Mouse (Mus musculus): ENCODE measurements around the gene Ren1.
"Not testable (repeated sequence)": the region's sequence is repeated elsewhere in the genome, so short reads cannot be mapped to it uniquely, and the experiment has no call there.

Gene Ren1

DNA sequence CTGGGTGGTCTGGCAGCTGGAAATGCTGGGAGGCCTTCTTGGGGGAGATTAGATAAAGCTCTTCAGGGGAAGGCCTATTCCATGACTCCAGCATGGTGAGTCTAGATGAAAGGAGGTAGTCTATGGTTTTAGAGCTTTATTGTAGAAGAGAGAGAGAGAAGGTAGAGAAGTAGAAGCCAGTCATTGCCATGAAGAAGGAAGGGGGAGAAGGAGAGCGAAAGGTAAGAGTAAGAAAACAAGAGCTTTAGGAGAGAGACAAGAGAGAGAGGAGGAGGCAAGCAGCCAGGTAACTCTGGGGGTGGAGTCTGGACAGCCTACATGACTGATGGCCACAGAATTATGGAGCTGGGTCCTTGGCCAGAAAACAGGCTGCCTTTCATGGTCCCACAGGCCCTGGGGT lies at the start of gene Ren1:
Gene Ren1, plus strand, starts transcription at position 301 of the 400 bp plus-strand sequence.
- no peak for DNase-seq (ENCODE audit: low read depth, low spot score)

DNA sequence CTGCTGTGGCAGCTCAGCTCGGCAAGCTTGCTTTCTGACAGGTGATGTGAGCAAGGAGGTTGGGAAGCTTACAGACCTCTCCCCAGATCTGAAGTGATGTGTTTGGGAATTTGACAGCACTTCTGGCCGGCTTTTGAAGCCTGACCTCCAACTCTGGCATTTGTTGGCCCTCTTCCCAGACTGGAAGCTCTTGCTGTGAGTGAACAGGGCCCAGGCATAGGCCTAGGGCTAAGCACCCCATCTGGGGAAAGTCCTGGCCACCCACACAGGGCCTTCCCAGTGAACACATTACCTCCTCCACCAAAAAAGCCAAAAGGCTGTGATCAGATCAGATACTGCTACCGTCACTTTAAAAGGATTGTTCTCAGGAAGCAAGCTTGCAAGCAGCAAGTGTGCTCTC lies 47.8 kb upstream of the Ren1 start:
- no peak for DNase-seq (ENCODE audit: low read depth, low spot score)

DNA sequence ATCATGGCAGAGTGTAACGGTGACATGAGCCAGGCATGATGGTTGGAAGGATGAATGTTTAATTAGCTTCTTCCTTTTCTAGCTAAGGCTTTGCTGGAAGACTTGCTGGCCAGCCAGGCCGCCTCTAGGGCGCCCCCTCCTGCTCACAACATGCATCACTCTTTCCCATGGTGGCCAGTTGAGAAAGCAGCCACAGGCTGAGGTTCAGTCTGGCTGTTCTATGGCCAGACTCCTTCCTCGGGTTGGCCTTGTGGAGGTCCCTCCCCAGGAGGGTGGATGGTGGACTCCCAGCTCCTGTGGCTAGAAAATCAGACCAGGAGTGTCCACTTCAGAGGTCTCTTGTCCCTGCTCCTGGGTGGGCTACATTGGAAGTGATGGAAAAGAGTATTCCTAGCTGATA lies 43.5 kb upstream of the Ren1 start:
- no peak for DNase-seq (ENCODE audit: low read depth, low spot score)

DNA sequence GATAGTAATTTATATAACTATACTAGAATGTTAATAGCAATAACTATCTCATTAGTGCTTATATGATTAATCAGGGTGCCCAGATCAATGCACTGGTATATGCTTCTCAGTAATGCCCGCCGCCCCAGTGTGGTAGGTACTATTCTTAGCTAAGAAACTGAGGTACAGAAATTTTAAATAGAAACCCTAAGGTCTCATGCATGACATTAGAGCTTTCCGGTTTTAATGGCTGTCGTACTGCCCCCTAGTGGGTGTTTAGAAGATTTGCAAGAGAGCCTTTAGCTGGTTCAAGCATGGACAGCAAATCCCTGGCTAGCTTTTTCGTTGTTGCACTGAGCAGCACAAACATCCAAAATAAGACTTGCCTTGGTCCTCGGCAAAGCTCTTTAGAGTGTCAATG lies 43.0 kb upstream of the Ren1 start:
- no peak for DNase-seq (ENCODE audit: low read depth, low spot score)

DNA sequence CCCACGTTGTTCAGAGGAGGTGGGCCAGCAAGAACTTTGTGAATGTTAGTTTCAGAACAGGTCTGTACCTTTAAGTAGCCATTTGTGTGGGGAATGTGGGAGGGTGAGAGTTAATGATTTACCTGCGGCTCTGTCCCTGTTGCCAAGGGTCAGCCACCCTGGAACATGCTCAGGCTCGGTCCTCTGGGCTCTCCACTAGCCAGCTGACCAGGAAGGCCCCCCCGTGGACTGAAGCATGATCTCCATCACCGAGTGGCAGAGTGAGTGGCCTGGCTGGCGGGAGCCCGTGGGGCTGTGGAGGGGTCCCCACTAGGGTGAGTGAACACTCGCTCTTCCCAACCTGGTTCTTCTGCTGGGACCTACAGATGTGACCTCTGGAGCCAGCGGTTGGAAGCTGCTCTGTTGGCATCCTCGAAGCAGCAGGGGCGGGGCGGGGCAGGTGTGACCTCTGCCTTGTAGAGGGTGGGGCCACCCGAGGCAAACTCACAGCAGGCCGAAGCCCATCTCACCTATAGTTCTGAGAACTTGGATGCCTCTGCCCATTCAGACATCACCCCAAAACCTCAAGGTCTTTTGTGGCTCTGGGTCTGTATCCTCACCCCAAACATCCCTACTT lies 40.5 kb upstream of the Ren1 start, which contains the start of gene Golt1a:
Gene Golt1a, plus strand, starts transcription at position 149 of the 616 bp plus-strand sequence.
- no peak for DNase-seq (ENCODE audit: low read depth, low spot score)

DNA sequence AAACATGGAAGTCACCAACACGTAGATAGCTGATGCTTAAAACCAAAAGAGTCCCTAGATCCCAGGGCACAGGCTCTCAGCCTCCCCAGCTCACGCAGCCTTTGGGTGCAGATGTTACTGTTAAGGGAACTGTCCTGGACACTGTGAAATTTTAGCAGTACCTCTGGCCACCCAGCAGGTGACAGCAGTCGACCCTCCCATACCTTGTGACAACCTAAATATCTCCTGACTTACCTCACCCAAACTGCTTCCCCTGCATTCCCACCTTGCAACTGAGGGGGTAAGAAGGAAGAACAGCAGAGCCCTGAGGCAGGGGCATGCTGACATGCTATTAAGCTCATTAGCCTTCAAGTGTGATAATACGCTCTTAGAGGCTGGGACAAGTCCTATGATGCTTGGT lies 39.1 kb upstream of the Ren1 start:
- no peak for DNase-seq (ENCODE audit: low read depth, low spot score)

DNA sequence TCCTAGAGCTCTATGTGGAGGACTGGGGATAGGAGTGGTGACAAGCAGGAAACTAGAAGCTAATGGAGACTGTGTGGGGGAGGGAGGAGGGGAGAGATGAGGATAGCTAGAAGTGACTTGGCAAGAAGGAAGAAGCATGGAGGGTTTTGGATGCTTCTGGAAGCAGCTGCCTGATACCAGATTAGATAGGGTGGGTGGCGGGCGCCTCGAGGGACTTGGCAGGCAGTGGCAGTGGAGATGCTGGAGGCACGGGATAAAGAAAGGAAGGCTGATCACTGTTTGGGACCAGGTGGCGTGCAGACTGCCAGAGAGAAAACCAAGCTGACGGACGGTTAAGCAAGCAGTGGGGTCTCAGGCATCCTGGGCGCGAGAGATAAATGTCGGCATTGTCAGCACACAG lies 38.4 kb upstream of the Ren1 start:
- DNase-seq (ENCODE audit: low read depth, low spot score) = no peak

DNA sequence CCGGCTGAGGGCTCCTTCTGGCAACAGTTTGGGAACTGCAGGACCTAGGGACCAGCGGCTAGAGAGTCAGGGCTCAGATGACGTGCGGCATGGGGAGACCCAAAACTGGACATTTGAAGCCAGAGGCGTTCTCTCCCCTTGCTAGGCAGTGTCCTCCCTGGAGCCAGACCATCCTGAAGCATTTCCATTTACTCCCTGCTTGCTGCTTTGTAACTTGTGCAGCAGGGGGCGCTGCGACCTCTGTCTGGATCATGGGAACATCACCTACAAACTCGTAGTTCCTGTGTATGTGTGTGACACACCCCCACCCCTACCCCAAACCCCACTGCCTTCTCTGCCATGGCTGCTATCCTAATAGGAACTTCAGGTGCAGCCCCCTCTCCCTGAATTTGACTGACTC lies 35.9 kb upstream of the Ren1 start:
- DNase-seq (ENCODE audit: low read depth, low spot score) = peak; percentile 61

DNA sequence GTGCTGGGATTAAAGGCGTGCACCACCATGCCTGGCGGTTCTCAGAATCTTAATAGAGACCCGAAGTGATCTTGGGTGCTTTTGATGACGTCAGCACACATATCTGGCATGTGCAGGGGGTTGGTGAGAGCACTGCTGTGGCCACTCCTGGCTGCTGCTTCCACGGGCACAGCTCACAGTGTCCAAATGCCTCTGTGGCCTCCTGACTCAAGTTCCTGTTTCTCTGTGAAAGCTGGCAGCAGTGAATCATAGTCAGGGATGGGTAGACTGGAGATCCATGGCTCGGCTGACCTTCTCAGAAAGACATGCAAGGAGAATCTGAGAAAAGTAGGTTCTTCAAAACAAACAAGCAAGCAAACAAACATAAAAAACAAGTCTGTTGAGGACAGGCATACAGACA lies 34.5 kb upstream of the Ren1 start:
- DNase-seq (ENCODE audit: low read depth, low spot score) = no peak

DNA sequence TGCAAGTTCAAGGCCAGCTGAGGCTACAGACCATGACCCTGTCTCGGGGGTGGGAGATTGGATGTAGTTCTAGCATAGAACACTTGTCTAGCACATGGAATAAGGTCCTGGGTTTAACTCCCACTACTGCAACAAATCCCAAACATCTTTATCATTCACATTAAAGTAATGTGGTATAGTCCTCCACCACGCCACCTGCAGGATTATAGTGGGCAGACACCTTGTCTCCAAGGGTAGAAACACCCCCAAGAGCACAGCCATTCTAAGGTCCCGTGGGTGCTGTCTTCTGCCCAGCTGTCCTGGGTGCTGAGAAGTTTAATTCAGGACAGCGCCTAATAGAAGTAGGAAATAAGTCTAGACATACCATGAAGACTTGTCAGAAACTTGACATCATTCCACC lies 33.7 kb upstream of the Ren1 start:
- no peak for DNase-seq (ENCODE audit: low read depth, low spot score)

DNA sequence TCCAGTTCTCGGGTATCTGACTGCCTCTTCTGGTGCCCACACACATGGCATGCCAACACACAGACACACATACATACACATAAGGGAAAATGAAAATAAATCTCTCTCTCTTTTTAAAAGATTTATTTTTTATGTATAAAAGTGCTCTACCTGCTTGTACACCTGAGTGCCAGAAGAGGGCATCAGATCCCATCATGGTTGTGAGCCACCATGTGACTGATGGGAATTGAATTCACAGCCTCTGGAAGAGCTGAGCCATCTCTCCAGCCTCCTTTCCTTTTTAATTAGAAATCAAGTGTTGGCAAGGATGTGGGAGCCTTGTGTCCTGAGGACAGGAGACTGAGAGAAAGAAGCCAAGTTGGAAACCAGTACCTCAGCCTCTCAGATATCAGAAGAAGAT lies 33.2 kb upstream of the Ren1 start:
- no peak for DNase-seq (ENCODE audit: low read depth, low spot score)

DNA sequence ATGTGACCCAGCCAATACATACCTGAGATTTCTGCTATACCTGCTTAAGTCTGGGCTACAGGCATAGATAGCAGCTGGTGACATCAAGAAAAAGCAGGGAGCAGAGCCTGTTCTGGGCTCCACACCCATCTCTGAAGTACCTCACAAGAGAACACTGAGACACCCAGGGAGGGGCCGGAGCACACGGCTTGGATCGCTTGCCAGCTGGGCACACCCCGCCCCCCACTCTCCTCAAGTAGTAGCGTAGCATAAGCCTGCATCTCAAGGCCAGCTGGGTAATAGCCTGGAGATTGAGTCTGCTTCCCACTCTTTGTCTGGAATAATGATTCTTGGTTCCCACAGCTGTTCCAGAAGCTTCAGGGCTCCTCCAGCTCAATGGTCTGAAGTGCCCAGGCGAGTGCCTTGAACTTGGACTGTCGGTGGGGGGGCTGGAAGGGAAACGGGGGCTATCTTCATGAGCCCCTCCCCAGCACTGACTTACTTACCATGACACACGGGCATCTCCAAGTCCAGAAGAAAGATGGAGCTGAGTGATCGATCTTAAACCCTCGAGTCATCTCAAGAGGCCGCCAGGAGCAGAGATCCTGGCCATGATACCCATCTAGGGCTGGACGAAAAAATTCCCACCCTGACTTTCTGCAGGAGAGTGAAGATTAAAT lies 28.9 kb upstream of the Ren1 start, which contains the start of gene Kiss1:
Gene Kiss1, plus strand, starts transcription at position 609 of the 659 bp plus-strand sequence.
- no peak for DNase-seq (ENCODE audit: low read depth, low spot score)

DNA sequence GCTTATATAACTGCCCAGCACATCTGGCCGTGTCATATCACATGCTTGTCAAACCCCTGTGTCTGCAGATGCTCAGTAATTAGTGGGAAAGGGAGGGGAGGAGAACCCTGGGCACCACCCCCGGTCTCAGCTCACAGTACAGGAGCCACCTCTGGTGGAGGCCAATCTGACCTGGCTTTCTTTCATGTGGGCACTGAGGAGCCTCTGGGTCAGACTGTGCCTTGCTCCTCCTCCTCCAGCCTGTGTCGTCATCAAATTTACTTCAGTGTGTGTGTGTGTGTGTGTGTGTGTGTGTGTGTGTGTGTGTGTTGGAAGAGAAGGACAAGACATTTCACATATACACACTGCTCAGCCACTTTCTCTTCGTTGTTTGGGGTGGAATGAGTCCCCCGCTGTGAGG lies 27.0 kb upstream of the Ren1 start:
- no peak for DNase-seq (ENCODE audit: low read depth, low spot score)

DNA sequence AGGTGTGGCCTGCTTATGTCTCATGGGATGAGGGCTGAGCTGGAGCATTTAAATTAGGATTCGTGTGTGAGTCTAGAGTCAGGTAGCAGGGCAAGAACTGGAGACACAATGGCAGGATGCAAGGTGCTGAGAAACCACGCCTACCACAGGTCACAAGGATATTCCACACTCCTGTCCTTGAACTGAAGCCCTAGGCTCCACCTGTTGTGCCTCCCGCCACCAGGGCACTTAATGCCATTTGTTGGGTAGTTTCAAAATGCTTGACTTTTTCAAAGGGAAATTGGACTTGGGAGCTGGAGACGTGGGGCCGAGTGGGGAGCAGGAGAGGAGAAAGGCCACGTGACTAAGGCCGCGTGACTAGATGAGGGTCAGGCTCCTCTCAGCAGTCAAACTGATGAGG lies 24.4 kb upstream of the Ren1 start:
- no peak for DNase-seq (ENCODE audit: low read depth, low spot score)

DNA sequence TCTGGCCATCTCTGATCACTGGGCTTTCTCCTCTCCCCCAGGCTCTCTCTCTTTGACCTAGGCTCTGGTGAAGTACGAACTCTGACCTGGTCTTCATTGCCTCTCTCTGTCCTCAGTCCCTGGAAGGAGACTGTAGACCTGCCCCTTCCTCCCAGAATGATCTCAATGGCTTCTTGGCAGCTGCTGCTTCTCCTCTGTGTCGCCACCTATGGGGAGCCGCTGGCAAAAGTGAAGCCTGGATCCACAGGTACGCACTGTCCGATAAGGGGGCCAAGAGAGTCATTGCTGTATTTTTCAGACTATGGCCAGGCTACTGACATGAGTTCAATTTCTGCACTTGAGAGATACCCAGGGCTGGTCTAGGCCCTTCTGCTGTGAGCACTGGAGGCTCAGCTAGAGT lies 23.2 kb upstream of the Ren1 start:
- no peak for DNase-seq (ENCODE audit: low read depth, low spot score)

DNA sequence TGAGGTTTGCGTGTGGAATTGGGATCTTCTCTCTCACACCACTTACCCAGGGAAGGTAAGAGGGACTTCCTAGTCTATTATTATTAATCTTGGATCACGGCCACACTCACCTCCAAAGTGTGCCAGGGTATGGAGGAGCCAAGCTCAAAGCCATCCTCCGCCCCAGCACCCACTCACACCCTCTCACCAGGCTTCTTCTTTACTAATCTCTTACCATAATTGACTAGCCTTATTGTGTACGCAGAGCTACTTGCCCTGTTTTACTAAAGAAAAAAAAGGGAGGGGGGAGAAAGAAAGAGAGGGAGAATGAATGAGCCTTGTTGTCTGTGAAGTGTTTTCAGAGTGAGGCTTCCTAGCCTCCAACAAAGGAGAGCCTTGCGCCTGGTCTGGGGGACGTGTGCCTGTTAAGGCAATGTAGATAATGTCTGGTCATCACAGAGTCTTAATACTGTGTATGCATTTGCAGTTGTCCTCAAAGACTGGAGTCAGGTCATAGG lies 22.0 kb upstream of the Ren1 start:
- no peak for DNase-seq (ENCODE audit: low read depth, low spot score)

DNA sequence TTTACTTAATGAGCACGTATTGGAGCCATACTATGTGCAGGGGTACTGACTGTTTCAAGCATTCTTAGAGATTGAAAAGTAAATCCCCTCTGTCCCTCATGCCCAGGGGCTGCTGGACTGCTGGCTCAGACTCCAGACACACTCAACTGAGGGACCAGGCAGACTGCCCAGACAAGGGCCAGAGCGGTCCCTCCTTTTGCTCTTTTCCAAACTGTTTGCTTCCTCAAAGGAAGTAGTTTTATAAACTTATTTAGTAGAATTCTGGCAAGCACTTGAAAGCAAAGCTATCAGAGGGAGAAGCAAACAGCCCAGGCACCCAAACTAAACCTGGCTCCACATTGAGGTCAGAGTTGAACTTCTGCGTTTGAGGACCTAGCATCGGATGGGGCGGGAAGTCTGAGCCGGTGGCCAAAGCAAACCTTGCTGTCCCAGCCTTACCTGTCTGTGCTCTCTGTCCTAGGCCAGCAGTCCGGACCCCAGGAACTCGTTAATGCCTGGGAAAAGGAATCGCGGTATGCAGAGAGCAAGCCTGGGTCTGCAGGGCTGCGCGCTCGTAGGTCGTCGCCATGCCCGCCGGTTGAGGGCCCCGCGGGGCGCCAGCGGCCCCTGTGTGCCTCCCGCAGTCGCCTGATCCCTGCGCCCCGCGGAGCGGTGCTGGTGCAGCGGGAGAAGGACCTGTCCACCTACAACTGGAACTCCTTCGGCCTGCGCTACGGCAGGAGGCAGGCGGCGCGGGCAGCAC lies 21.2 kb upstream of the Ren1 start:
- no peak for DNase-seq (ENCODE audit: low read depth, low spot score)

DNA sequence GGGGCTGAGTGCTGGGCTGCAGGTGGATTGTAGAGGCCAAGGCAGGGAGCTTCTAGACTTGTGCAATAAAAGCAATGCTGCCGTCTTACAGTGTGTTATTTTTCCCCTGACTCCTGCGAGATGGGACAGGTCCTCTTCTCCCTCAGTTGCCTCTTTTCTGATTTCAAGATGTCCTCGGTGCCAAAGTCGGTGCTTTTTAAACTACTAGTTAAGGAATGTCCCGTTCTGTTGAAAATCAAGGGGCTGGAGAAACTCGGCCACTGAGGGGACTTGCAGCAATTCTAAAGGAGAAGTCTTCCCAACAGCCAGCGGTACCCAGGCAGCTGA lies 20.7 kb upstream of the Ren1 start:
- no peak for DNase-seq (ENCODE audit: low read depth, low spot score)

DNA sequence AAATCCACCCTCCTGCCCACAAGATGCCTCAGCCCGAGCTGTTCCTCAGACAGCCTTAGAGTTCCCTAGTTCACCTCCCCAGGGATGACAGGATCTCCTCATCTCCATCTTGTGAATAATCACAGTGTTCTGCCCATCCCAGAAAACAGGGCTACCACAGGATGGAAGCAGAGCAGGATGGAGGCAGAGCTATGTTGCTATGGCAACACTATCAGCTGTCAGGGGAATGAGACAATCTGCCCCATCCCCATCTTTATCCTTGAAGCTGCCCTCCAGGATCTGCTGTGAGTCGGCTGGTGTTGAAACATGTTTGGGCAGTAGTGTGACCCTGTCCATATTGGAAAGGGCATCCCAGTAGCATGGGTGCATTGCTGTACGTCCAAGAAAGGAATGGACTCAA lies 19.2 kb upstream of the Ren1 start:
- DNase-seq (ENCODE audit: low read depth, low spot score) = no peak

DNA sequence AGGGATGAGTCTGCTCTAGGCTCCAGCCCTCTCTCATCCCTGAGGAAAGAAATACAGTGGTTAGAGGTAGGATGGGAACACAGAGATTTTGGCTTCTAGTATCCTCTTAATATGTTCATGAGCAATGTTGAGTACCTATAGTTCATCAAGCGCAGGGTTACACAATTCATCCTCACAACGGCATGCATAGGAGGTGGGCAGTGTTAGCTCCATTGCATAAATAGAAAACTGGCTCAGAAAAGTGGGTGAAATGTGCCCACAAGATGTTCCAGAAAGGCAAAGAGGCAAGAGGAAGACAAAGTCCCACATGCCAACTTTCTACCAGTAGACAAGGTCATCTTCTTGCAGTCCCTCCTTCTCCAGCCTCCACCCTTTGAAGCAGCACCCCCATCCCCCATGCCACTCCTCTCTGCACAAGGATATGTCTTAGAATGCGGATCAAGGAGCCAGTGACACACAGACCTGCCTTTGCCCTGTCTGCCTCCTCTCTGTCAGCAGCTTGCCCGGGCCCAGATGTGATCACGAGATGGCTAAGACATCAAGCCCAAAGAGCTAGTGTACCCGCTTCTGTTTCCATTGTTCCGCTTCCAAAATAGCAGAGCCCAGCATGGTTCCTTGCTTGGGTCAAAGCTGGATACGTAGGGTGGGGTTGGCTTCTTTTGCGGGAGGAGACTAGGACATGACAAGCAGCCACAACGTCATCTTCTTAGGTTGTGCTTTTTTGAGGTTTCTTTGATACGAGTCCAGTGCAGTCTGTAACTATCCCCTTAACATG lies 17.5 kb upstream of the Ren1 start:
- DNase-seq (ENCODE audit: low read depth, low spot score) = no peak

DNA sequence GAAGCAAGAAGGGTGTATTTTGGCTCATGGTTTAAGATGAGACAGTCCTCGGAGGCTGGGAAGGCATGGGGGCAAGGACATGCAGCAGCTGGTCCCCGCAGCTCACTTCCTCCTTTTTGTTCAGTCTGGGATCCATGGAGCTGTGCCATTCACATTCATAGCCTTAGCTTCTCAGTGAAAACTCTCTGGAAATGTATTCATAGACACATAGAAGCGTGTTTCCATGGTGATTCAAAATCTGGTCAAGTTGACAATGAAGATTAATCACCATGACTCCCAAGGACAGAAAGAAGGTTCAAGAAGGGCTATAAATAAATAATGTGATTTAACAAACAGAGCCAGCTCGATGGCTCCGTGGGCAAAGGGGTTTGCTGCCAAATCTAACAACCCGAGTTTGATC lies 16.4 kb upstream of the Ren1 start:
- no peak for DNase-seq (ENCODE audit: low read depth, low spot score)

DNA sequence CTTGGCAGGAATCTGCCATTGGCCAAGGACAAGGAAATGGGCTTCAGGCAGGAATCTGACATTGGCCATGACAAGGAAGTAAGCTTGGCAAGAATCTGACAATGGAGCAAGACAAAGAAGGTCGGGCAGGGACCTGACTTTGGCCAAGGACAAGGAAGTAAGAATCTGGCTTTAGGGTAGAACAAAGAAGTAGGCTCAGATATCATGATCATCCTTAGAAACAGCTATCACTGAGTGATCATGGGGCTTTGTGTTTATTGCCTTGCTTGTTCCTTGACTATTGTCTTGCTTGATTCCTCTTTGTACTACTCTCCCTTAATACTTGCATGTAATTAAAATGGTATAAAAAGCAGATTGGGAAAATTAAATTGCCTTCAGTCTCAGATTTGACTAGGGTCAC lies 9.9 kb upstream of the Ren1 start:
- DNase-seq (ENCODE audit: low read depth, low spot score) = not testable (repeated sequence)
